Mouse (Mus musculus) kidney, adult 9 months (tissue): ENCODE results near the gene Fam92a.

Source experiments
- DNase-seq: peaks from one replicate; pipeline ENCODE4 v3.0.0; 2022

The Fam92a gene

DNA sequence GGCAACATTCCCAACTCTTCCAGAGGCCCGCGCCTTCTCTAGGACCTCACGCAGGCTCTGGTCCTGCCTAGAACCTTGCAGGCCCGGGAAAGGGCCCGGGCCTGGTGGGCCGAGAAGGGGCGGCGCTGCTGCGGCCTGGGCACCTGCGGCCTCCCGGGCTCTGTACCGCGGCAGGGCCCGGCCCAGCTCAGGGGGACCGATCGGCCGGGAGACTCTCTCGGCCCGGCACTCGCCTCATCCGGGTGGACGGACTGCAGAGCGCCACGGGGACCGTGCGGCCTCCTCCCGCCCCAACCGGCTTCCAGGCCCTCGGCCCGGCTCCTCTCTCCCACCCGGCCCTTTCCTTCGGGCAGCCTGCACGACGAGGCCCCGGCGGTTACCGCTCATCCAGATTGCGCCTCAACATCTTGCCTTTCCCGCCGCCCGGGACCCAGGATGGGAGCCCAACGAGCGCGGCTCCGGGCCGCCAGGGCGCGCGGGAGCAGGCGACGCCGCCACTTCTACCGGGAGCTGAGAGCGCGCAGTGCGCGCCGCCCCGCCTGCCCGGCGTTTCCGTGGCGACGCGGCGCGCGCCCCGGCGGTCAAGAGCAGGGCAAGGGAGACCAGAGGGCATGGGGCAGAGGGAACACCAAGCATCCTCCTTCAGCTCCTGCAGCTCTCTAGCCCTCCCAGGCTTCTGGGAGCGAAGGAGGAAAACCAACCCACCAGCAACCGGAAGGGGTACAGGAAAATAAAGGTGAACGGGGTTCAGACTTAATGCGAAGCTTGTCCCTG is at the start of gene Fam92a:
Gene Fam92a, minus strand, starts transcription at position 698 of the 774 bp plus-strand sequence.
- peak; percentile 67 for DNase-seq

DNA sequence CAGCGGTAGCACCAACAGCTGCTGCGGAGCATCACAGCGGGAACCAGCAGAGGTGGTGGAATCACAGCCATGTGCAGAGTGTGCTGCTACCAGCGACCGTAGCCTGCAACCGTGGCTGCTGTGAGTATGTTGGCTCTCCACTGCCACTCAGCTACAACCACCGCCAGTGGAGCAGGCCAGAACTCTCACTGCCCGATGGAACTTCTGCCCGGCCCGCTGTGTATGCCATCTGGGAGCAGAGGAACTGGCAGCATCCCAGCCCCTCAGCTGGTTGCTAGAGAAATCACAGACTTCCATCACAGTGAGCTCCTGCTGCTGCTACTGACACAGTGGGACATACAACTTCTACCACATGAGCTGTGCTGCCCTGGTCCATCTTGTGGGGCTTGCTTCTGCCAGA is 7.2 kb upstream of the Fam92a start:
- no peak for DNase-seq

DNA sequence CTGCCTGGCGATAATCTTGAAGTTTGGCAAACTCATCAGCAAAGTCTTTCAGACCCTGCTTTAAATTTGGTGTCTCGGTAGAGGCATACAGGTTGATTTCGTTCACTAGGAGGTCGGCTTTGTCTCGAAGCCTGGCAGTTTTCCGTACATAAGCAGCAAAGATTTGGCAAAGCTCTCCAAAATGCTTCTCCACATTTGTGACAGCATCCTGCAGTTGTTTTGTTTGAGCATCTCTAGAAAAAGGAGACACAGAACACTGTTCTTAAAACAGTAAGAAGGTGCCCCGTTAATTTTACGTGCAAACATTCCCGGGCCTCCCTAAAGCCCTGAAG is 863 bp downstream of the Fam92a start:
- DNase-seq = no peak

DNA sequence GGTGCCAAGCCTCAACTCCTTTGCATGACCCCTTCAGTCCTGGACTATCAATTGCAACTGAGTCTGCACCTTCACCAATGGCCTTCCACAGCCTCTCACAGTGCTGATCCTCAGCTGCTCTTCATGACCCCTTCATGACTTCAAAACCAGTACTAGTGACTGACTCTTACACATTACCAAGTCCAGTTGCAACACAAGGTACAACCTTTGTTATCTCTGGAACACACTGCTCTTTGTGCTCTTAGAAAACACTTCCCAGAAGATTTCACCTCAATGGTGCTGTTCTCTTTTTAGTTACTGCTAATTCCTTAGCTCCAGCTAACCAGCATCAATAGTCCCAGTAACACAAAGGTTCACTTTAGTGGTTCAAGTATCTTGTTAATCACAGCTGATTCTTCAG is 24.2 kb downstream of the Fam92a start:
- DNase-seq = no peak

DNA sequence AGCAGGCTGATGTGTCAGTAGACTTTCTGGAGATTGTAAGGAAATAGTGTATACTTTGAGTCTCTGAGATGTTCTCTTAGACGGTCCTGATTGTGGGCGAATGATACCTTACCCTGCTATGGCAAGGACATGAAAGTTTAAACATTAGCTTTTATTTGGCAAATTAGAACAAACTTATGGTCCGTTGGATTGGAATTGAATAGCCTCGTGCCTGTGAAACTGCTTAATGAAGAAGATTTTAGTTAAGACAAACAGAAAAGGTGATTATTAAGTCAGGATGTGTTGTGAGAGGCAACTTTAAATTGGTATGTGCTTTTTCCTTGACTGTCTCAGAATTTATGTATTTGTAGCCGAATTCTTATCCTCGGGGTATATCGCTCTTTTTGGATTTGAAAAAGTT is 30.3 kb downstream of the Fam92a start:
- DNase-seq = peak; percentile 9

DNA sequence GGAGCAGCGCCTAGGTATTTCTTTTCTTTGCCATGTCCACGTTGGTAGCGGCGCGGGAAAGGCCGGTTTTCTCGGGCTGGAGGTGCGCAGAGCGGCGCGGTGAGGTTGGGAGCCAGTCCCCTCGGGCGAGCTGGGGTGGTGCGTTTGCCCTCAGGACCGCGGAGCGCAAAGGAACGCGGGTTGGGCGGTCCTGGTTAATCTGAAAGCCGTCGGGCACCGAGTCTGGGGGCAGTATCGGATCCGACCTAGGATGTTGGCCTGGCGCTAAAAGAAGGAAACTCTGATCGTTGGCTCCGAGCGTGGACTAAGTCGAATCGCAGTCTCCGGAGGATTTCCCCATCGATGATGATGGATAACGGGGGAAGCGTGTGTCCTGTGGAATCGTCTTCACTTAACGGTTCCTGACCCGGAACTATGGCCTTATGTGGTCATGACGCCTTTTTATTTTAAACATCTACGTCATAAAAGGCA is 31.2 kb downstream of the Fam92a start:
- DNase-seq = peak; percentile 11

DNA sequence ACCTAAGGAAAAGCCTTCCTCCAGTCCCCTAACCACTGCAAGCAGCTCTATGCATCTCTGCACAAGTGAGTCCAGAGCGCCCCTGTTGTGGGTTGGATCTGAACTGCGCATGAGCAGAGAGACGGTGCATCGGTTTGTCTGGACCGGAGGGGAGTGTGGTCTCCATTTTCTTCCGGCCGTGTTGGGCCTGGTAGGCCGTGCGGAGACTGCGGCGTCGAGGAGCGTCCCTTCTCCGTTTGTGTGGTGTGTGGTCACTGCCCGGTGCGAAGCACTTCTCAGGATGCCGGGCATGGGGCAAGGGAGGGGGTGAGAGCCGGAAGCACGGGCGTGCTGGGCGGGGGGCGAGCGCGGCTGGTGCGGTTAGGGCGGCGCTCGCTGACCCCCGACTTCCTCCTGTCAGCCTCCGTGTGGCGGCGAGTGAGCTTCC is 31.7 kb downstream of the Fam92a start, which contains the start of gene Rbm12b1:
Gene Rbm12b1, plus strand, starts transcription at position 124 of the 427 bp plus-strand sequence.
- peak; percentile 78 for DNase-seq
